26 mouse cellular contexts compared by ENCODE assay signal in genomic region chr2:158012608-158013007, GRCm38 (mm10).
"Had no signal": no experiment of that assay in that cellular context is flagged by ENCODE, and none has a peak within 500 bp of the region (broad histone marks: within the 10 kb centered on the region; RNA-seq: fewer than 3 reads in every experiment).

No protein-coding gene starts in this region.

- H3K27ac ChIP-seq: heart, embryonic 10.5 days; hindbrain, embryonic 10.5 days; hindbrain, embryonic 12.5 days; hindbrain, embryonic 14.5 days; intestine, embryonic 15.5 days; layer of hippocampus, adult 2 months; left cerebral cortex, adult 2 months; limb, embryonic 10.5 days; limb, embryonic 12.5 days; liver, embryonic 13.5 days; liver, embryonic 15.5 days had no signal

- H3K4me2 ChIP-seq: heart, embryonic 12.5 days; hindbrain, embryonic 12.5 days; hindbrain, embryonic 14.5 days; intestine, embryonic 15.5 days; limb, embryonic 12.5 days; liver, embryonic 11.5 days; liver, embryonic 13.5 days; liver, embryonic 15.5 days had no signal

- H3K9me3 ChIP-seq: heart, embryonic 10.5 days; heart, embryonic 12.5 days; hindbrain, embryonic 10.5 days; hindbrain, embryonic 12.5 days; intestine, embryonic 15.5 days; limb, embryonic 10.5 days; limb, embryonic 12.5 days; liver, embryonic 13.5 days; liver, embryonic 15.5 days had no signal

- H3K4me1 ChIP-seq: hindbrain, embryonic 10.5 days; hindbrain, embryonic 12.5 days; intestine, embryonic 15.5 days; limb, embryonic 10.5 days; limb, embryonic 12.5 days; liver, embryonic 13.5 days; liver, embryonic 15.5 days had no signal

- DNase-seq: gastrocnemius, postnatal 14 days; gastrocnemius, postnatal 36 days; heart, postnatal 10 days; heart, postnatal 4 days; kidney, adult 18-20 months; kidney, adult 8-10 months; kidney, postnatal 10 days; kidney, postnatal 25 days; kidney, postnatal 4 days; liver; liver, embryonic 13.5 days had no signal

- H3K36me3 ChIP-seq: intestine, embryonic 15.5 days had no signal

- H3K27me3 ChIP-seq: heart, embryonic 12.5 days; hindbrain, embryonic 12.5 days; intestine, embryonic 15.5 days; limb, embryonic 12.5 days; liver, embryonic 13.5 days; liver, embryonic 15.5 days had no signal

- ATAC-seq: hindbrain, embryonic 16.5 days; inflammation-experienced regulatory T-cells, adult 6 months; intestine, embryonic 15.5 days; intestine, postnatal 0 days had no signal

- H3K9ac ChIP-seq: heart, embryonic 12.5 days; hindbrain, embryonic 12.5 days; hindbrain, embryonic 14.5 days; intestine, embryonic 15.5 days; limb, embryonic 12.5 days; liver, embryonic 13.5 days; liver, embryonic 15.5 days had no signal

- H3K4me3 ChIP-seq: heart, embryonic 10.5 days; heart, embryonic 12.5 days; hindbrain, embryonic 10.5 days; hindbrain, embryonic 12.5 days; intestine, embryonic 15.5 days; layer of hippocampus, adult 2 months; left cerebral cortex, adult 2 months; limb, embryonic 10.5 days; limb, embryonic 12.5 days; liver, embryonic 13.5 days; liver, embryonic 15.5 days had no signal
